Mouse (Mus musculus): ENCODE results near the gene Dis3l2. TPM values are rescaled to one million over a fixed set of nuclear protein-coding genes. Genes with fewer than 3 reads are reported as not detected.

Gene Dis3l2
- total RNA-seq (2021) = 10 to 100 TPM; 11.1 to 11.6 TPM
- long read RNA-seq, experiment 1, partial matches to known transcripts = 2 of 3 reads
- long read RNA-seq, experiment 1, other reads (novel, unspliced or antisense) = 0 of 3 reads
- long read RNA-seq, experiment 2 = 0 reads

GRCm38 (mm10) chr1:86703300-86703964 is at the start of gene Dis3l2:
Gene Dis3l2, plus strand, starts transcription at chr1:86703808.
- peak; percentile 88 to 90 for DNase-seq

- no peak for DNase-seq
These were observed 46.5 kb upstream of the Dis3l2 start for GRCm38 (mm10) chr1:86657071-86657470.

DNA sequence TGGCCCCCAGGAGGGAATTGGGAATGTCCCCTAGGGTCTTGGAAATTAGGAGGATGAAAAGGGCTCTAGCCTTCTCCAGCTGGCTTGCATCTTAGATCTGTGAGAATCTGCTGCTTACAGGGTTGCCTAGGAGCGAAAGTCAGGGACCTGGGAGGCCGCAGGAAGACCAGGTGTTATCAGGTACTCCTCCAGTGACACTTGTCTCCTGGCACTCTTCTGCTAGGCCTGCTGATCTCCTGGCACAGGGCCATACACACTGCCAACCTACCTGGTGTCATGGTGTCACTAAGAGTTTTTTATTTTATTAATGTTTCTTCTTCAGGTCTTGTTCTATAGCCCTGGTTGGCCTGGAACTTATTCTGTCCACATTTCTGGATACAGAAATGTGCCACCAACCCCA is 38.5 kb upstream of the Dis3l2 start:
- no peak for DNase-seq

DNA sequence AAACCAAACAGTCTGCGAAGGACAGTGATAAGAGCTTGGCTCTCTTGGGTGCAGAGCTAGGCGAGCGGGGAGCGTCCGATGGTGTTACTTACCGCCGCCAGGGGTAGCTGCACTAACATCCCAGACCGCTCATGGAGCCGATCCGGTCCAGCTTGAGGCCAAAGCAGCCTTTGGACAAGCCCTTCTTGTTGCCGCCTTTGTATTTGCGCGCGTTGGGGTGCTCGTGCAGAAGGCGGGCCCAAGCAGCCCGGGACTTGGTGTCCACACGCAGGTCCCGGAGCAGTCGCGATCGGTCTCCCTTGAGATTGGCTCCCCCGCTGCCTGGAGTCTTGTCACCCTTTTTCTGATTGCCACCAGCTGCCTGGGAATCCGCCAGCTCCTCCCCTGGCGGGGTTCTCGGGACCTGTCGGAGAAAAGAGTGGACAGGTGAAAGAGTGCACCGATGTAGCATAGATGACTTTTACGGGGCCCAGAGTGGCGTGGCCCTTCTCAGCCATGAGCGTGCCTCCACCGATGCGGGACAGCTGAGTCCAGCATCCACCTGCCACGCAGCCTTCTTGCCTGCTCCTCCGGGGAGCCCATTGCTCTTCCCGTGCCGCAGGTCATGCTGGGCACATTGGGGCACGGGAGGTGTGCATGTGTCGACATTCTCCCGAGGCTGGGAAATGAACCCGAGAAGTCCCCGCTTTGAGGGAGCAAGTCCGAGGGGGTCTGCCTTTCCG is 33.9 kb upstream of the Dis3l2 start:
- DNase-seq = peak; percentile 75 to 76

DNA sequence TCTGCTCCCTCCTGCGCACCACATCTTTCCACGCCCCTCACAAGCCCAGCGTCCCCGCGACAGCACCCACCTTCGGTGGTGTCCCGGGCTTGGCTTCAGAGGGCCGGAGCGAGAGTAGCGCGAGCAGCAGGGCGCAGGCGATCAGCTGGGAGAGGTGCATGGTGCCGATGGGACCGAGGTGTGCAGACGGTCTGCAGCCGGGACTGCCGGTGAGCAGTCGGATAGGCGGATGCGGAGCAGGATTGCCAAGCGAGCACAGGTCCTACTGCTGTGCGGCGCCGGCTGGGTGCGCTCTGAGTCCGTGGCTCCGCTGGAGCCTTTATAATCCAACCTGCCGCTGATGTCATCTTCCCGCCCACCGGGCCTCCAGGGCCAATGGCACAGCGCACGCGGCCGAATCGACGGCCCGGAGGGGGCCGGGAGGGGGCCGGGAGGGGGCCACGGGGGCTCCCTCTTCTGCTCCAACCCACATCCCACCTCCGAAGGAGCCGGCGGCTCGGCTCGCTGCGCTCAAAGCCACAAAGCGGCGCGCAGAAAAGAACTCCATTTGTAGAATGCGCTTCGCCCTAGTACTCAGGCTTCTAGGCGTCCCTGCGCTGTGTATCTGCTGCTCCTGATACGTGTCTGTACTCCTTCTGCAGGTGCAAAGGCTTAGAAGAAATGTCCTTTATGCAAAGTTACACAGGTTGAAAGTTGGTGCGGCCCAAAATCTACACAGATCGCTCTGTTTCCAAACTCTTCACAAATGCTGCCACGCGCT is 33.1 kb upstream of the Dis3l2 start, which contains the start of gene Nppc:
TSS of gene Nppc (minus strand) at position 293 of the 760 bp plus-strand sequence.
- DNase-seq = peak; percentile 52 to 61

- peak; percentile 19 to 23 for DNase-seq
These were observed 29.2 kb upstream of the Dis3l2 start for GRCm38 (mm10) chr1:86674385-86674784.

GRCm38 (mm10) chr1:86675126-86675525 is 28.5 kb upstream of the Dis3l2 start:
- peak; percentile 65 to 68 for DNase-seq

DNA sequence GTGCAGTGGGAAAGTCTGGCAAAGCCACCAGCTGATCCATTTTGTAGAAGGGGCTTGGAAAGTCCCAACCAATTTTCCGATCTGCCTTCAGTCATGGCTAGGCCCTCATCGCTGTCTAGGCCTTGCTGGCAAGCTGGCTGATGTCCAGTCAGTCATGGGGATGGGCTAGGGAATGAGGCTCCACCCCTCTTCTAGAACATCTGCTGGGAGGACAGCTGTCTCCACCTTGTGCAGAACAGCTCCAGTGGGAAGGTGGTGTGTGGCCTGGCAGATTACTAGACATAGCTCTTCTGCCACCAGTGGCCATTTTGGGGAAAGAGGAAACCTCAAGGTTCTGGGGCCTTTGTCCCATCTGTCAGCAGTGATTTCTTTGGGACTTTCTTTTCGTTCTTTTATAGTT is 26.0 kb upstream of the Dis3l2 start:
- peak; percentile 28 to 37 for DNase-seq

- DNase-seq = no peak
These were observed 24.9 kb upstream of the Dis3l2 start for GRCm38 (mm10) chr1:86678667-86679066.

GRCm38 (mm10) chr1:86687236-86687635 is 16.4 kb upstream of the Dis3l2 start:
- DNase-seq = no peak

- DNase-seq = no peak
These were observed 12.6 kb upstream of the Dis3l2 start for GRCm38 (mm10) chr1:86691027-86691426.

- DNase-seq = no peak
These were observed 6.7 kb upstream of the Dis3l2 start for GRCm38 (mm10) chr1:86696948-86697347.

DNA sequence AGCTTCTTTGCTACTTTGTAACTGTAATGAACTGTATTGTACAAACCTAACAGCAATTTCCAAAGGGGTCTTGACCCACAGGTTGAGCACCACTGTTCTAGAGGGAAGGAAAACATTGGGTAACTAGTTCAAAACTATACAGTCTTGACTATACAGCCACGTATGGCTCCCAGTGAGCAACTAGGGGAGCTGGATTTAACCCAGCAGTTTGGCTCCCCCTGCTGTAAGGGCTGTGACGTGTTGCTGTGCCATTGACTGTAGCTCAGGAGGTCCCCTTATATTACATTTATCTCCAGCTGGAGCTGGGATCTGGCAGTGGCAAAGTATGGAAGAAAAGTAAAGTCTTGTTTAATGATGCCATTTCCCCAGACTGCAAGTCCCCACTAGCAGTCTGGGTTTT is 4.9 kb upstream of the Dis3l2 start:
- DNase-seq = no peak

GRCm38 (mm10) chr1:86699346-86700136 is 4.1 kb upstream of the Dis3l2 start:
- no peak for DNase-seq

DNA sequence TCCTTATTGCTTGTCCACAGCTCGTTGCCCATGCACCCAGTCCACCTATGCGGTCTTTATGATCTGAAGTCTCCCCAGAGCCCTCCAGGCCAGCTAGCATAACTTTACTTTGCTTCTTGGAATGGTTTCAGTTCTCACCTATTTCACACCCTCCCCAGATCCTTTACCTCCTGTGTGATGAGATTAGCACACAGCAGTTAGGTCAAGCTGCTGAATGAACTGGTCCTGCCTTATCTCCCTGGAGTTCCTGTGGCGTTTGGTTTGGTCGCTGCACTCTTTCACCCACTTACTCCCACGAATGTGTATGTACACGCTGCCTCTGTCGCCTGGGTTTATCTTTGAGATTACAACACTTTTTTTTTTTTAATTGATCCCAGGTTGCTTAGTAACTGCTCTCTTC is 3.2 kb upstream of the Dis3l2 start:
- DNase-seq = no peak

DNA sequence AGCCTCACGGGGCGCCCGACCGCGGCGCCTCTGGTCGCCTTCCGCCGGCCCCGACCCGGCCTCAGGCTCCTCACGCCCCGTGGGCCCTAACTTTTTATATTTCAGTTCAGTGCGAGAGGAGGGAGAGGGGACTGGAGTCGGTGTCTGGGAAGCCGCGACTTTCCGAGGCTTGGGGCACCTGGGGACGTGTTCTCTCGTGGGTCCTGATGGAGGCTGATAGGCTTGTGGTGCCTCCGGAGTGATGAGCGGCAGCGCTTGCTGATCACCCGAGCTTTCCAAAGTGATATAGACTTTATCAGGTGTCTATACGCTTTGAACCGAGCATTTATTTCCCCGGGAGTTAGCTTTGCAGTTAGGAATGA is 338 bp downstream of the Dis3l2 start:
- DNase-seq = no peak

- no peak for DNase-seq
These were observed 1.9 kb downstream of the Dis3l2 start for GRCm38 (mm10) chr1:86705461-86705860.

DNA sequence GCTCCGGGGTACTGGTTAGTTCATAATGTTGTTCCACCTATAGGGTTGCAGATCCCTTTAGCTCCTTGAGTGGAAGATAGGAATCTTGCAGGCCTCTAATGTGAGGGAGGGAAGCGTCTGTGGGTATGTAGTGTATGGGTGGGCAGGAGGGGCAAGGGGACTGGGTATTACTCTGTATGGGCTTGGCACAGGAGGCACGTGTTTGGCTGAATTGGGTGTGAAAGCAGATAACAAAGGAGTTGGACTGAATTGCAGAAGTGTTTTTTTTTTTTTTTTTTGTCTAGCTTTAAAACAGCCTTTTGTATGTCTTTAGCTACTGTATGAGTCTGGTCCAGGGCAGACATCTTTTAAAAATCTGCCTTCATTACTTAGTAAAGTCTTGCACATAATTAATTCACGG is 5.9 kb downstream of the Dis3l2 start:
- DNase-seq = no peak

- DNase-seq = no peak
These were observed 8.4 kb downstream of the Dis3l2 start for GRCm38 (mm10) chr1:86712045-86712444.

DNA sequence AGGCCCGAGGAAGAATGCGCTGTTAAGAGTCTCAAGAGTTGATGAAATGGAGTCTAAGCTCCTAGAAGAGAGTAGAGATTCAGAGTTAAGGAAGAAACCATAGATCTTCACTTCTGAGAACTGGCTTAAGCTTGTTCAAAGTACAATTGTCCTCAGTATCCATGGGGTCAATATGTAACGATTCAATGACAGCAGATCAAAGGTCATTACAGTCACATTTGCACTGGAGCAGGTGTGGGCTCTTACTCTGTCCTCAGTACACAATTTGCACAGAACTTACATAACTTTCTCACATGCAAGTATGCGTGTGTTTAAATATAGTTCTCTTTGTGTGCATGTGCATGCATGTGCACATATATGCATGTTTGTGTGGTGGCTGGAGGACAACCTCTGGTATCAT is 9.4 kb downstream of the Dis3l2 start:
- no peak for DNase-seq

GRCm38 (mm10) chr1:86718190-86718589 is 14.6 kb downstream of the Dis3l2 start:
- no peak for DNase-seq

GRCm38 (mm10) chr1:86719391-86719790 is 15.8 kb downstream of the Dis3l2 start:
- DNase-seq = peak in 1 of 2 experiments; percentile 4
